Mouse (Mus musculus): ENCODE measurements around the gene Sesn2. TPM values are rescaled to one million over a fixed set of nuclear protein-coding genes. Genes with fewer than 3 reads are reported as not detected.

Gene Sesn2
- polyA plus RNA-seq, 1 experiment from 2014 or later = 9.2 TPM

DNA sequence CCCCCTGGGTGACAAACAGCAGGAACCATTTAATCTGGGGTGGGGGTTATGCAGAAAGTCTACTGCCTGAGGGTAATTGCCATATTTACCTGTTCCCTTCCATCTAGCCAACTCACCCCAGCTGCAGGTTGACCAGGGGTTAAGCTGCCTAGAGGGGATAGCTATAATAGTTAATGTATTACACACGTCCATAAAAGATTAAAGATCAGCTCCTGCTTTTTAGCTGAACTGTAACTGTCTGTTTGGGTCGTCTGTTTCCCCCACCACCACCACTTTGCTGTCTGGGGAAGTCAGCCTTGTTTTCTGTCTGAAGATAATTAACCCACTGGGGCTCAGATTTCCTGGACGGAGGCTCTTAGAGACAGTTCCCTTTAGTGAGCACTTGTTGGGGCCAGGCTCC lies 40.4 kb downstream of the Sesn2 start:
- ATAC-seq = no peak
- Histone ChIP-seq H3K36me3 (no peaks in the 10 kb centered on the region), H3K27ac (no peak overlapping the region), H3K27me3 (no peaks in the 10 kb centered on the region), H3K9ac (replicated peaks) (no peak overlapping the region), H3K4me1 (replicated peaks) (no peaks in the 10 kb centered on the region), H3K4me2 (replicated peaks) (no peak overlapping the region), H3K9me3 (no peaks in the 10 kb centered on the region), H3K4me3 (replicated peaks) (no peak overlapping the region)
- WGBS = 34% methylated on average over 3 of the region's 3 CpGs

DNA sequence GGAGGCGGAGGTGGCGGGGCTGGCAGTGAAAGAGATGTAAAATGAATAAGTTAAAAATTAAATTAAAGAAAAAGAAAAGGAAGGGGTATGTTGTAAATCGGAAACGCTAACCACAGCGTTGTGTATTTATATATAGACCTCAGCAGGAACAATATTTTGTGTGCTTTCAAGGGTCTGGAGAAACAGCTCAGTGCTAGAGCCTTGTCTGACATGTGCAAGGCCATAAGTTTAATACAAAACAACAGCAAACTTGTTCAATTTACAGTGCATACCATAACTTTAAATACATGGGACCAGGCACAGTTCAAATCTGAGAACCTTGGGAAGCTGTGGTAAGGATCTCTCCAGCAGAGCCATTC lies 46.1 kb downstream of the Sesn2 start:
- Histone ChIP-seq H3K36me3 (peaks cover 22% of the 10 kb centered on the region), H3K4me1 (replicated peaks) (peaks cover 23% of the 10 kb centered on the region), H3K9ac (replicated peaks) (peak overlapping the region; percentile 85; the same call in 1 of the 2 replicates), H3K9me3 (no peaks in the 10 kb centered on the region), H3K27me3 (no peaks in the 10 kb centered on the region), H3K27ac (0 out of 2 replicates have a peak overlapping the region, but pooled peaks have one; percentile 10), H3K4me2 (replicated peaks) (peak overlapping the region; percentile 77), H3K4me3 (replicated peaks) (peak overlapping the region; percentile 80)
- peak; percentile 17 for ATAC-seq
- under 1% methylated on average over 5 of the region's 5 CpGs for WGBS

DNA sequence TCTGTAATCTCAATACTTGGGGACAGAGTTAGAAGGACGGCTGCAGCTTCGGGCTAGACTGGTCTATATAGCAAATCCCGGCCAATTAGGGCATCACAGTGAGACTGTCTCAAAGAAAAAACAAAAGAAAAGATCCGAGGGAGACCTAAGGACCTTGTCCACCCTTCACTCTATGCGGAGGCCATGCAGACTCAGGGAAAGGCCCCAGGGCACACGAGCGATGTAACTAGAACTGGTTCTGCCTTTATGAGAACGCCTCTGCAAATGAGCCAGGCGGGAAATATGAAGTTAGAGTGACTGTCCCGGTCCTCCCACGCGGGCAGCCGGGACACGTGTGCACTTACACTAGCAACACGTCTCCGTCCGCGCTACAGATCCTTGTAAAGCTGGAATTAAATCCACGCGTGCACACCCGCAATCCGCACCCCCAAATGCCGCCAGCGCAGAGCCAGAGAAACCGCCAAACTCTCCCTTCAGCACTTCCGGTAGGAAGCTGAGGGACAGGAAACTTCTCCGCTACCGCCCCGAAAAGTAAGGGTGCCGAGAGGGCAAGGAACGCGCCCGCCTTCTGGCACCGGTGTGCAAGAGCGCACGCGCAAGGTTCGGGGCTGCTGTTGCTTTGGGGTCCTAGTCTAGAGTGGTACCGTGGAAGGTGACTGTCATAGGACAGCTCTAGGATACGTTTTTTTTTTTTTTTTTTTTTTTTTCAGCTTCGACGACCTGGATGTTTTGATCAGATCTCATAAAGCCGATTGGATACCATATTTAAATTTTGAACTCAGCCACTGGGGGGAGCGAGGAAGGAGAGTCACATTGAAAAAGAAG lies 46.7 kb downstream of the Sesn2 start, which contains the start of gene Med18:
Med18 (minus strand) TSS at position 492 of the 825 bp plus-strand sequence.
- H3K9me3 ChIP-seq = no peaks in the 10 kb centered on the region
- under 1% methylated on average over 44 of the region's 44 CpGs for WGBS
- no peaks in the 10 kb centered on the region for H3K27me3 ChIP-seq
- peak within 1 kb of the TSS; percentile 10; the same call in 1 of the 2 replicates for H3K27ac ChIP-seq
- peaks cover 25% of the 10 kb centered on the region for H3K36me3 ChIP-seq
- peak within 1 kb of the TSS; percentile 80 for H3K4me3 ChIP-seq (replicated peaks)
- peak; percentile 97 for ATAC-seq
- peak within 1 kb of the TSS; percentile 77 for H3K4me2 ChIP-seq (replicated peaks)
- peak within 1 kb of the TSS; percentile 85 for H3K9ac ChIP-seq (replicated peaks)
- peaks cover 23% of the 10 kb centered on the region for H3K4me1 ChIP-seq (replicated peaks)

DNA sequence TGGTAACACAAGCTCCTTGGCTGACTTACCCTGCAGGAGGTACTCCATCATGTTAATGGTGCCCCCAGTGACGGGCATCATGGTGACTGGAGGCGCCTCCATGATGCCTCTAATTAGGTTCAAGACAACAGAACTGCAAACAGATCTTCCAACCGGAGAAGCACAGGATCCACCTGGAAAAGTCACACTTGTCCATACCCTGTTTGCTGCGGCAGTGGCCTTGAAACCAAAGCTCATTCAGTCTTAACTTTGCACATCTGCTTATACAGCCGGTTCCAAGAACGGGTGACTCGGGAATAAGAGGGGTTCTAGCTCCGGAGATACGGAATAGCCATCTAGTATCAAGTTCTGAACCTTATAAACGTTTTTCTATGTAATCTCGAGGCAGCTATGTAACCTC lies 47.5 kb downstream of the Sesn2 start:
- WGBS = 20% methylated on average over 11 of the region's 11 CpGs
- H3K9me3 ChIP-seq = no peaks in the 10 kb centered on the region
- H3K27me3 ChIP-seq = no peaks in the 10 kb centered on the region
- H3K4me3 ChIP-seq (replicated peaks) = peak overlapping the region; percentile 80
- peak overlapping the region; percentile 85 for H3K9ac ChIP-seq (replicated peaks)
- H3K4me2 ChIP-seq (replicated peaks) = peak overlapping the region; percentile 77
- H3K36me3 ChIP-seq = peaks cover 32% of the 10 kb centered on the region
- ATAC-seq = no peak
- H3K4me1 ChIP-seq (replicated peaks) = peaks cover 23% of the 10 kb centered on the region
- no peak overlapping the region for H3K27ac ChIP-seq

- Histone ChIP-seq H3K4me1 (replicated peaks) (peaks cover 23% of the 10 kb centered on the region), H3K4me2 (replicated peaks) (no peak overlapping the region), H3K36me3 (peaks cover 46% of the 10 kb centered on the region), H3K4me3 (replicated peaks) (no peak overlapping the region), H3K27ac (no peak overlapping the region), H3K27me3 (no peaks in the 10 kb centered on the region), H3K9ac (replicated peaks) (no peak overlapping the region), H3K9me3 (no peaks in the 10 kb centered on the region)
- no peak for ATAC-seq
- 90% methylated on average over 8 of the region's 8 CpGs for WGBS
These were observed 50.1 kb downstream of the Sesn2 start for GRCm38 (mm10) chr4:132460225-132460624.

DNA sequence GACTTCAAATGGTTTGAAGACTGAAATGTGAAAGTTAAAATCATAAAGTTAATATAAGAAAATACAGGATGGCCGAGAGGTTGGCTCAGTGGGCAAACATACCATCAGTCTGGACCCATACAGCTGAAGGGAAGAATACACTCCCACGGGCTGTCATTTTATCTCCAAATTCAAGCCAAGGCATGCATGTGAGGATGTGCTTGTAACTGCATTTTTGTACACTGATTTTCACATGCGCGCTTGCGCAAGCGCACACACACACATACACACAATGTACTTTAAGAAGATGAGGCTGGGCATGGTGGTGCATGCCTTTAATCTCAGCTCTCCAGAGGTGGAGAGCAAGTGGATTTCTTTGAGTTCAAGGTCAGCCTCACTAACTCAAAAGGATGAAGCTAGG lies 54.7 kb downstream of the Sesn2 start:
- ATAC-seq = no peak
- Histone ChIP-seq H3K9me3 (no peaks in the 10 kb centered on the region), H3K4me1 (replicated peaks) (no peaks in the 10 kb centered on the region), H3K4me3 (replicated peaks) (no peak overlapping the region), H3K27me3 (no peaks in the 10 kb centered on the region), H3K36me3 (peaks cover 36% of the 10 kb centered on the region), H3K4me2 (replicated peaks) (no peak overlapping the region), H3K27ac (no peak overlapping the region), H3K9ac (replicated peaks) (no peak overlapping the region)
- WGBS = 95% methylated on average over 6 of the region's 6 CpGs

DNA sequence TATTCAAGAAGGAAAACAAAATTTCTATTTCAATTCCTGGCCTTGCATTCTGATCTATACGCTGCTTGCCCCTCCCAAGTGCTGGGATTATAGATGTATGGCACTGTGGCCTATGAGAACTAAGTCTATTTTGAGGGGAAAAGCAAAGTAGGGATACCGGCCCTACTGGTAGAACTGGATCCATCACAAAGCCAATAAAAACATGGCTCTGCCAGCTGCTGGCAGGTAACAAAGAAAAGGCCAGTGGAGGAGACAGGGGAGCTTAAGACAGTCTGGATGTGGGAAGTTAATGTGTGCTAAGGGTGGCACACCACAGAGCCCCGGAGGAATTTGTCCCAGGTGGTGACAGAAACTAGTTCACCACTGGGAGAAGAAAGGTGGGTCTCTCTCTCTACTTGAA lies 55.2 kb downstream of the Sesn2 start:
- Histone ChIP-seq H3K27ac (no peak overlapping the region), H3K4me3 (replicated peaks) (no peak overlapping the region), H3K9ac (replicated peaks) (no peak overlapping the region), H3K27me3 (no peaks in the 10 kb centered on the region), H3K4me1 (replicated peaks) (no peaks in the 10 kb centered on the region), H3K4me2 (replicated peaks) (no peak overlapping the region), H3K36me3 (peaks cover 32% of the 10 kb centered on the region), H3K9me3 (no peaks in the 10 kb centered on the region)
- WGBS = 84% methylated on average over 3 of the region's 3 CpGs
- ATAC-seq = no peak

DNA sequence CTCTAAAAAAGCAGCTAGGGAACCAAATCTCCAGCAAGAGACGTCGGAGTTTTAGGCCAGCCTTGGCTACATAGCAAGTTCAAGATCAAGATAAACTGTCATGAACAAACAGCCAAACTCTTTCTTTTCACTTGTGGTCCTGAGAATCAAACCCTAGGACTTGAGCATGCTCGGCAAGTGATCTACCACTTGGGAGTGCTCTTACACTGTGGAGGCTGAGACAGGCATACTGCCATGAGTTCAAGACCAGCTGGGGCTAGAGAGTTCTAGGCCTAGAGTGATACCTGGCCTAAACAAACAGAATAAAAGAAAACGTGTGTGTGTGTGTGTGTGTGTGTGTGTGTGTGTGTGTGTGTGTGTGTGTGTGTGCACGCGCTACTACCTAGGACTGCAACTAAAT lies 56.1 kb downstream of the Sesn2 start:
- H3K4me1 ChIP-seq (replicated peaks) = no peaks in the 10 kb centered on the region
- no peaks in the 10 kb centered on the region for H3K27me3 ChIP-seq
- H3K27ac ChIP-seq = no peak overlapping the region
- H3K4me3 ChIP-seq (replicated peaks) = no peak overlapping the region
- H3K9ac ChIP-seq (replicated peaks) = no peak overlapping the region
- no peaks in the 10 kb centered on the region for H3K9me3 ChIP-seq
- no peak for ATAC-seq
- H3K4me2 ChIP-seq (replicated peaks) = no peak overlapping the region
- WGBS = 80% methylated on average over 6 of the region's 6 CpGs
- peaks cover 23% of the 10 kb centered on the region for H3K36me3 ChIP-seq

GRCm38 (mm10) chr4:132449778-132450177 lies 60.5 kb downstream of the Sesn2 start:
- no peak overlapping the region for H3K27ac ChIP-seq
- H3K9me3 ChIP-seq = no peaks in the 10 kb centered on the region
- no peaks in the 10 kb centered on the region for H3K4me1 ChIP-seq (replicated peaks)
- WGBS = 91% methylated on average over 3 of the region's 3 CpGs
- no peaks in the 10 kb centered on the region for H3K36me3 ChIP-seq
- no peaks in the 10 kb centered on the region for H3K27me3 ChIP-seq
- H3K4me3 ChIP-seq (replicated peaks) = no peak overlapping the region
- H3K4me2 ChIP-seq (replicated peaks) = no peak overlapping the region
- ATAC-seq = no peak
- no peak overlapping the region for H3K9ac ChIP-seq (replicated peaks)

GRCm38 (mm10) chr4:132446105-132446504 lies 64.2 kb downstream of the Sesn2 start:
- peaks cover 4% of the 10 kb centered on the region; the same call in 1 of the 2 replicates for H3K9me3 ChIP-seq
- 84% methylated on average over 12 of the region's 12 CpGs for WGBS
- H3K4me2 ChIP-seq (replicated peaks) = no peak overlapping the region
- no peak overlapping the region for H3K9ac ChIP-seq (replicated peaks)
- H3K4me3 ChIP-seq (replicated peaks) = no peak overlapping the region
- ATAC-seq = no peak
- H3K27ac ChIP-seq = no peak overlapping the region
- no peaks in the 10 kb centered on the region for H3K4me1 ChIP-seq (replicated peaks)
- H3K36me3 ChIP-seq = no peaks in the 10 kb centered on the region
- H3K27me3 ChIP-seq = no peaks in the 10 kb centered on the region

- Histone ChIP-seq H3K9ac (replicated peaks) (no peak overlapping the region), H3K27me3 (no peaks in the 10 kb centered on the region), H3K4me1 (replicated peaks) (no peaks in the 10 kb centered on the region), H3K9me3 (peaks cover 4% of the 10 kb centered on the region; the same call in 1 of the 2 replicates), H3K4me3 (replicated peaks) (no peak overlapping the region), H3K36me3 (no peaks in the 10 kb centered on the region), H3K27ac (no peak overlapping the region), H3K4me2 (replicated peaks) (no peak overlapping the region)
- WGBS = 88% methylated on average over 8 of the region's 8 CpGs
- ATAC-seq = no peak
These were observed 65.8 kb downstream of the Sesn2 start for GRCm38 (mm10) chr4:132444516-132444915.
